Mouse (Mus musculus): ENCODE measurements around the gene Abcg2.

Abcg2 gene

GRCm38 (mm10) chr6:58638566-58638965 is 54.2 kb downstream of the Abcg2 start:
- DNase-seq (ENCODE audit: low spot score) = no peak

DNA sequence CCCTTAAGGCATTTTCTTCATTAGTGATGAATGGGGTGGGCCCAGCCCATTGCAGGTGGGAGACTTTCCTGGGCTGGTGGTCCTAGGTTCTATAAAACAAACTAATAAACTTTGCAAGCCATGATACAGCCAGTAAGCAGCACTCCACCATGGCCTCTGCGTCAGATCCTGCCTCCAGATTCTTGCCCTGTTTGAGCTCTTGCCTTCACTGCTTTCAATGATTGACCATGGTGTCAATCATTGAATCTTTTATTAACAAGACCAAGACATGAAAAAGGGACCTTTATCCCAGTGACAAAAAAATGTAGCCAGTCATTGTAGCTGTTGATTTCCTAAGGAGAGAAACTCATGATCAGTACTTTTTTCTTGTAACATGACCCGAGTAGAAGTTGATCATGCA is 55.1 kb downstream of the Abcg2 start:
- no peak for DNase-seq (ENCODE audit: low spot score)

DNA sequence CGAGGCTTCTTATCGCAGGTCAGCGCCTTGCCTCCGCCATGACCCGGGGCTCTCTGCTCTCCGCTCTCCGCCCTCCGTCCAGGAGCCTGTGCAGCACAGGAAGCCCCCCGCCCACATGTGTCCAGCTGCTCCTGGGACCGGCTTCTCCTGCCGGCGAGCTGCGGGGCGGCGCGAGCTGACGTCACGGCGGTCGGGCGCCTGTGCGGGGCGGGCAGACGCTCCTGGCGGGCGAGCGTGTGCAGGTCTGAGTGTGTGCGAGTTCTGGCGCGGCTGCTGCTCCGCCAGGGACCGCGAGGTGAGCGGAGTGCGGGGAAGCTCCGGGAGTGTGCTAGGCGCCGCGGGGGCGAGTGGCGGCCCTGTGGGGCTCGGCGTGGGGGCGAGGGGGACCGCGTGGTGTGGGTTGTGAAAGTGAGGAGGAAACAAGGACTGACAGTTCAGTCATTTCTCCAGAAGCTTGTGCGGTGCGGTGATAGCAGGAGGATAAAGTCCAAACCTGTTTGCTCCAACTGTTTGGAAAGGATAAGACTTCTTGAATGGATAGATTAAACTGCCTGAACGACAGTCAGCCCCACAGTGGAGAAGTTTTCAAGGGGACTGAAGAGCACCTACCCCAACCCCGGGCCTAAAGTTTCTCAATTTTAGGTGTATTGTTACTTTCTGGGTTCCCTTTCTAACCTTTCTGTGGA is 56.2 kb downstream of the Abcg2 start:
- peak; percentile 44 for DNase-seq (ENCODE audit: low spot score)

GRCm38 (mm10) chr6:58641056-58641799 is 56.9 kb downstream of the Abcg2 start:
- DNase-seq (ENCODE audit: low spot score) = no peak

GRCm38 (mm10) chr6:58642191-58642590 is 57.9 kb downstream of the Abcg2 start:
- no peak for DNase-seq (ENCODE audit: low spot score)

GRCm38 (mm10) chr6:58644586-58644985 is 60.3 kb downstream of the Abcg2 start:
- no peak for DNase-seq (ENCODE audit: low spot score)

DNA sequence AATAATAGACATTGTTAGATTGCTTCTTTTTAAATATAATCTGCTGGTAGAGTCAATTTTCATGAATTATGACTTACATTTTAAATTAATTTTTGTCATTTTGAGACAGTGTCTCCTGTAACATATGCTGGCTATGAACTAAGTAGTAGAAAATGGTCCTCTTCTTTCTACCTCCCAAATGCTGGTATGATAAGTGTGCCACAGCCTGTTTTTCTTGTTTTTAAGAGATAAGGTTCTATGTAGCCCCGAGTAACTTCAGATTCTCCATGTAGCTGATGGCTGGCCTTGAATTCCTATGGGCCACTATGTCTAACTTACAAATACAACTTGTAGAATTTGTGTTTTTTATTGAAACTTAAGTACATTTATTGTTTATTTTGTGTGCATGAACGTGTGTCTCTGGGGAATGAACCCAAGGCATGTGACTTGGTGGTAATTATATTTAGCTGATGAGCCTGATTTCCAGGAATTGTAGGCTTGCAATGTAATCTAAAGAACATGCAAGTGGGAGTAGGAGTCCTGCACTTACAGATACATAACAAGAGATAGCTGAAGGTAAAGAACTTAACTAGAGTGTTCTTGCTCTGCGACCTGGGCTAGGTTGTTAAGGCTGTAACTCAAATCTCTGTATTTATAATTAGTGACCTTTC is 63.9 kb downstream of the Abcg2 start:
- no peak for DNase-seq (ENCODE audit: low spot score)

- DNase-seq (ENCODE audit: low spot score) = no peak
These were observed 65.8 kb downstream of the Abcg2 start for GRCm38 (mm10) chr6:58650136-58650535.

DNA sequence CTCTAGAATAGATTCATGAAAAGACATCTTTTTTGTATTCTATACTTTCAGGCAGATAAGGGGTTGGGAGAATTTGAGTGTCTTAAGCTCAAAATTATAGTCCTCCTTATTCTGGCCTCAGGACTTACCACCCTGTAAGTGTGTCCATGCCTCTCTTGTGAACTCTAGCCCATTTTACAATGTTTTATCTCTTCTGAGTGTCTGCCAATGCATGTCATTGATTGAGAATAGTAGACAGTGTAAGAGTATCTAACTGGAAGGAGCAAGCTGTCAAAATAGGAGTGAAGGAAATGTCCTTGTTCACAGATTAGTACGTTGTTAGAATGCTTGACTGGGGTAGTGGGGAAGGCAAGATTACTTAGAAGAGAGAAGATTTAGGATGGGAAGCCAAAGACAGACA is 66.7 kb downstream of the Abcg2 start:
- DNase-seq (ENCODE audit: low spot score) = no peak

DNA sequence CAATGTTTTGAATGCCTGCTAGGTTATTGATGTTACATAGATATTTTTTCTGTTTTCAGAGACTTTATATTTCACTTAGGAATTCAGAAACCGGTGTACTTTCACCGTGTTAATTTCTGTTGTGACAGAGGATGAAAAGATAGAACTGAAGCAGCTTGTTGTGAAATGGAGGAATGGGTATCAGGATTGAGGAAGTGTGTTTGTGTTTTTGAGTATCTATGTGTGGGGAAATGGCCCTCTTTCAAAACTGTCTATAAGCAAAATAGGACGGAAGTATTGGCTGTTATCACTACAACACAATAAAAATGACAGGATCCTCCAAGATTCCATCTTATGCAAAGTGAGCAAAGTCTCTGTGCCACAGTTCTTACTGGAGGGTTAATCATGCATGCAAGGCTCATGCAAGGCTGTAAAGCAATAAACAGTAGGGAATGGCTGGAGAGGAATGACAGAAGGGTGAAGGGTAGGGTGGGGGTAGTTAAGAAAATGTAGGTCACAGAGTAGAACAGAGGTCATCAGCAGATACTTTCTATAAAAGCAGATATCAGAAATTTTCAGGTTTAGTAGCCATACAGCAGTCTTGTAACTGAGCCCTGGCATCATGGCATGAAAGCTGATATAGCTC is 76.7 kb downstream of the Abcg2 start:
- no peak for DNase-seq (ENCODE audit: low spot score)

- no peak for DNase-seq (ENCODE audit: low spot score)
These were observed 93.5 kb downstream of the Abcg2 start for GRCm38 (mm10) chr6:58677802-58678201.

DNA sequence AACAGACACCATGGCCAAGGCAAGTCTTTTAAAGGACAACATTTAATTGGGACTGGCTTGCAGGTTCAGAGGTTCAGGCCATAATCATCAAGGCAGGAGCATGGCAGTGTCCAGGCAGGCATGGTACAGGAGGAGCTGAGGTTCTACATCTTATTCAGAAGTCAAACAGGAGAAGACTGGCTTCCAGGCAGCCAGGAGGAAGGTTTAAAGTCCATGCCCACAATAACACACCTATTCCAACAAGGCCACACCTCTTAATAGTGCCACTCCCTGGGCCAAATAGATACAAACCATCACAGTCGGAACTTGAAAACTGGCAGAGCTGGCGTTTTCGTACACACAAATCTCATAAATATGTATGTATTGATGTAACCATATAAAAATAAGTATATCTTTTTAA is 94.2 kb downstream of the Abcg2 start:
- DNase-seq (ENCODE audit: low spot score) = no peak

DNA sequence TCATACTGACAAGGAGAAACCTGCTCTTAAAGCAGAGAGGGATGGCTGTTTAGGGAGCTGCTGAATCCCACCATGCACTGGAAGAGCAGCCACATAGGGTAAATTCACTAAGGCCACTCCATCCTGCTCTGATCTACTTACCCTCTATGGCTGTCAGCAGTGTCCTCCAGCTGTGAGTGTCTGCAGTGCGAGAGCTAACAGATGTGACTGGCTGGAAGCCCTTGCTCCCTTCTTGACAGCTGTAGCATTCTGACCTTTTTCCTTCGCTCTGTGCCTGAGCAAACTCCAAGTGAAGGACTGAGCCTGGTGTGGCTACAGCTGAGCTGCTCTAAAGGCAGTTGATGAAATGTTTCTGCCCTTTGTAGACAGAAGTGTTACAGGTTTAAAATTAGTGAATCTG is 107.3 kb downstream of the Abcg2 start:
- no peak for DNase-seq (ENCODE audit: low spot score)

DNA sequence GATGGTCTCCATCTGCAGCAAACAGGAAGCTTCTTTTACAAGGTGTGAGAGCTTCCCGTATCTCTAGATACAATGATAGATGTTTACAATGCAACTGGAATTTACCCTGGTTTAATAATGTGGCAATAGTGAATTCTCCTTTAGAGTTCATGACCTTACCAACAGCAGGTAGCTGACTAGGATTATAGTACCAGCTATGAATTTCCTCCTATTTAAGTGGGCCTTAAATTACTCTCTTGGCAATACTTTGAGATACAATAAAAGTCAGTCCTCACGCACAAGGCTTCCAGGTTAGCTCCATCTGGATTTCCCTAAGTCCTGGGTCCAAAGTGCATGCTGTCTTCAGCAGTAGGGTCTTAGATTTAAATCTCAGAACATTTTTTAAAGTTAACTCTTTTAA is 109.9 kb downstream of the Abcg2 start:
- no peak for DNase-seq (ENCODE audit: low spot score)

DNA sequence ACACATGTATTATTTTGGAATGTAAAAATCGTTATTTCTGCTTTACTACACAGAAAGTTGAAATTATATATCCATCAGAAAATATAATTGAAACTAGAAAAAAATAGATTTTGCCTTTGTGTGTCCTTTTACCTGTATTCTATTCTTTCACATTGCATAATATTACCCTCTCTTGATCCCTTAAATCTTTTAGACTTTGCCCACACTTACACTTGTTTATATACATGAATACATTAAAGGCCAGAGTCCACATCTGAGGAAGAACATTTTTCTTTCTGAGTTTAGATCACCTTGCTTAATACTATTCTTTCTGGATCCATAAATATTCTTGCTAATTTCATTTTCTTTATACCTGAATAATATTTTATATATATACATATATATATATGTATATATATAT is 110.4 kb downstream of the Abcg2 start:
- no peak for DNase-seq (ENCODE audit: low spot score)

GRCm38 (mm10) chr6:58710369-58710768 is 126.0 kb downstream of the Abcg2 start:
- no peak for DNase-seq (ENCODE audit: low spot score)

- DNase-seq (ENCODE audit: low spot score) = no peak
These were observed 127.6 kb downstream of the Abcg2 start for GRCm38 (mm10) chr6:58711909-58712308.

- DNase-seq (ENCODE audit: low spot score) = no peak
These were observed 149.5 kb downstream of the Abcg2 start for GRCm38 (mm10) chr6:58733851-58734250.

DNA sequence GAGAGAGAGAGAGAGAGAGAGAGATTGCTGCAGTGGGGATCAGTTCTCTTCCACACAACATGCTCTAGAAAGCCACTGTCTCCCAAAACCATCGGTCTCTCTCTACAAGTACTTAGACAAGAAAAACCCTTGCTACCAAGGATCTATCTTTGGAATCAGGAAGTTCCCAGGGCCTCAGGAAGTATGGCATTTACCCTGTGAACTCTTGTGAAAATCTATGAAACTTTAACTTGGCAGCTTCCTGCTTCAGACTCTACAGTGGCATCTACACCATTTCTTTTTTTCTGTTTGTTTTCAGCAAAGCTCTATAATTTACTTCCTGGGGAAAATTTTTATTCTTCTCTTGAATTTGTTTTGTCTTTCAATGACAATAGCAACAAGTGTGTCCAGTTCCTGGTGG is 150.8 kb downstream of the Abcg2 start:
- DNase-seq (ENCODE audit: low spot score) = no peak

Data from MN1 (cell line).